Mouse (Mus musculus): Measurements from ENCODE around the gene Sac3d1.

Gene Sac3d1

GRCm38 (mm10) chr19:6070571-6071250 lies 47.7 kb downstream of the Sac3d1 start:
- in situ Hi-C loops (cut with MboI), result no loop called here

- in situ Hi-C loops (cut with MboI), result no loop called here
Observed at GRCm38 (mm10) chr19:6069851-6070250, 48.6 kb downstream of the Sac3d1 start.

GRCm38 (mm10) chr19:6068951-6069350 lies 49.5 kb downstream of the Sac3d1 start:
- in situ Hi-C loops (cut with MboI), result no loop called here

GRCm38 (mm10) chr19:6067724-6068415 lies 50.6 kb downstream of the Sac3d1 start, which contains the start of gene Tm7sf2:
Tm7sf2 (minus strand) TSS chr19:6068373.
- in situ Hi-C loops (cut with MboI), result no loop called here

GRCm38 (mm10) chr19:6067011-6067723 lies 51.3 kb downstream of the Sac3d1 start:
- in situ Hi-C loops (cut with MboI), result no loop called here

GRCm38 (mm10) chr19:6066571-6066970 lies 51.9 kb downstream of the Sac3d1 start:
- in situ Hi-C loops (cut with MboI), result no loop called here
